Mouse (Mus musculus) CH12.LX (cell line): ENCODE results near the gene Tnfsf9. TPM values are rescaled to one million over a fixed set of nuclear protein-coding genes. Genes with fewer than 3 reads are reported as not detected.
A peak's percentile ranks its signal among the peaks of the same experiment; 100 is the strongest.

Source experiments
- DNase-seq: peaks from one replicate; pipeline ENCODE4 v3.0.0-alpha.2; 2013; ENCODE audit errors: extremely low read depth
- H3K27ac ChIP-seq: 2 replicates; pipeline ENCODE4 v1.5.1; 2012; ENCODE audit warnings: low read depth, mild to moderate bottlenecking, control low read depth, moderate library complexity; ENCODE audit not compliant: insufficient read depth
- H3K27me3 ChIP-seq: replicated peaks from 2 replicates; pipeline ENCODE3; 2012; ENCODE audit warnings: inconsistent platforms
- H3K36me3 ChIP-seq, 2 experiments: replicated peaks in 1 of 2; 2 replicates each; pipeline versions ENCODE3 to v1.6.1; 2012; ENCODE audit warnings: inconsistent platforms in 1 of 2, low read length in 1 of 2, mild to moderate bottlenecking in 1 of 2, mixed read lengths in 1 of 2, moderate library complexity in 1 of 2; ENCODE audit not compliant: control insufficient read depth in 1 of 2, insufficient read depth in 1 of 2
- H3K4me1 ChIP-seq, 2 experiments: 2 replicates each; pipeline ENCODE4 v1.6.1; 2012; ENCODE audit warnings: inconsistent platforms in 1 of 2, moderate library complexity in 1 of 2; ENCODE audit not compliant: insufficient read depth in 2 of 2, control insufficient read depth in 1 of 2
- H3K4me2 ChIP-seq: 2 replicates; pipeline ENCODE4 v1.6.1; 2012; ENCODE audit warnings: low read depth, mild to moderate bottlenecking, control low read depth; ENCODE audit not compliant: poor library complexity, insufficient read depth, severe bottlenecking
- H3K4me3 ChIP-seq, 3 experiments: fragments of 150-350 bp in 1 of 3; sonication (generic) in 1 of 3; replicated peaks in 1 of 3; 2 replicates each; pipeline versions ENCODE3 to v1.5.1; 2011 to 2012; ENCODE audit warnings: low read depth in 2 of 3, low read length in 2 of 3, mild to moderate bottlenecking in 2 of 3, moderate library complexity in 2 of 3, control low read depth in 1 of 3, improper control_type of control experiment in 1 of 3, inconsistent platforms in 1 of 3, mixed read lengths in 1 of 3; ENCODE audit not compliant: poor library complexity in 1 of 3
- H3K79me2 ChIP-seq: replicated peaks from 2 replicates; pipeline ENCODE4 v1.6.1; 2012; ENCODE audit warnings: mild to moderate bottlenecking, moderate library complexity; ENCODE audit not compliant: control insufficient read depth, poor library complexity, insufficient read depth, severe bottlenecking; ENCODE audit errors: extremely low read depth
- H3K9ac ChIP-seq: 2 replicates; pipeline ENCODE4 v1.6.1; 2012; ENCODE audit warnings: low read depth, mild to moderate bottlenecking, control low read depth, moderate library complexity; ENCODE audit not compliant: insufficient read depth
- H3K9me3 ChIP-seq: replicated peaks from 2 replicates; pipeline ENCODE3; 2012; ENCODE audit warnings: low read length, inconsistent platforms, mixed read lengths
- BHLHE40 ChIP-seq: IDR thresholded peaks from 2 replicates; pipeline ENCODE4 v1.6.1; 2011; ENCODE audit warnings: mild to moderate bottlenecking, low read depth, low read length, improper control_type of control experiment
- CHD1 ChIP-seq: IDR thresholded peaks from 2 replicates; pipeline ENCODE4 v1.6.1; 2012; ENCODE audit warnings: low read depth, low read length, improper control_type of control experiment, inconsistent platforms
- EP300 ChIP-seq: IDR thresholded peaks from 2 replicates; pipeline ENCODE4 v1.6.1; 2011; ENCODE audit warnings: low read length, improper control_type of control experiment
- ETS1 ChIP-seq: conservative IDR thresholded peaks from 2 replicates; pipeline ENCODE4 v1.6.1; 2012; ENCODE audit warnings: low read depth, mild to moderate bottlenecking, inconsistent platforms, low read length, improper control_type of control experiment, moderate library complexity
- GABPA ChIP-seq: IDR thresholded peaks from 2 replicates; pipeline ENCODE4 v1.6.1; 2012; ENCODE audit warnings: low read depth, low read length, improper control_type of control experiment, inconsistent platforms; ENCODE audit not compliant: insufficient replicate concordance
- IRF4 ChIP-seq: IDR thresholded peaks from 2 replicates; pipeline ENCODE4 v1.6.1; 2014; ENCODE audit warnings: low read depth, mild to moderate bottlenecking, inconsistent platforms, low read length, improper control_type of control experiment
- JUN ChIP-seq: IDR thresholded peaks from 2 replicates; pipeline ENCODE4 v1.6.1; 2011; ENCODE audit warnings: low read depth, mild to moderate bottlenecking, low read length, improper control_type of control experiment, moderate library complexity; ENCODE audit not compliant: insufficient read depth
- JUND ChIP-seq: conservative IDR thresholded peaks from 2 replicates; pipeline ENCODE4 v1.6.1; 2011; ENCODE audit warnings: low read depth, low read length, improper control_type of control experiment
- KAT2A ChIP-seq: IDR thresholded peaks from 2 replicates; pipeline ENCODE4 v1.6.1; 2012; ENCODE audit warnings: low read length, improper control_type of control experiment, inconsistent platforms; ENCODE audit not compliant: insufficient replicate concordance
- MAFK ChIP-seq: IDR thresholded peaks from 2 replicates; pipeline ENCODE4 v1.6.1; 2011; ENCODE audit warnings: low read length, improper control_type of control experiment; ENCODE audit not compliant: insufficient replicate concordance
- MAZ ChIP-seq: IDR thresholded peaks from 2 replicates; pipeline ENCODE4 v1.6.1; 2012; ENCODE audit warnings: low read depth, mild to moderate bottlenecking, inconsistent platforms, low read length, improper control_type of control experiment, moderate library complexity
- MEF2A ChIP-seq: IDR thresholded peaks from 2 replicates; pipeline ENCODE4 v1.6.1; 2014; ENCODE audit warnings: low read depth, mild to moderate bottlenecking, inconsistent platforms, low read length, improper control_type of control experiment, borderline replicate concordance
- MXI1 ChIP-seq: IDR thresholded peaks from 2 replicates; pipeline ENCODE4 v1.6.1; 2011; ENCODE audit warnings: mild to moderate bottlenecking, low read depth, low read length, improper control_type of control experiment
- PAX5 ChIP-seq: IDR thresholded peaks from 2 replicates; pipeline ENCODE4 v1.6.1; 2012; ENCODE audit warnings: low read length, inconsistent platforms, mixed read lengths
- POLR2A ChIP-seq: IDR thresholded peaks from 2 replicates; pipeline ENCODE4 v1.6.1; 2011; ENCODE audit warnings: low read depth, mild to moderate bottlenecking, improper control_type of control experiment, low read length
- RAD21 ChIP-seq: IDR thresholded peaks from 2 replicates; pipeline ENCODE4 v1.6.1; 2011; ENCODE audit warnings: low read depth, mild to moderate bottlenecking, low read length, improper control_type of control experiment, moderate library complexity
- SIN3A ChIP-seq: IDR thresholded peaks from 2 replicates; pipeline ENCODE4 v1.6.1; 2012; ENCODE audit warnings: low read length, improper control_type of control experiment, inconsistent platforms
- SMC3 ChIP-seq: IDR thresholded peaks from 2 replicates; pipeline ENCODE4 v1.6.1; 2011; ENCODE audit warnings: low read depth, low read length, improper control_type of control experiment
- TBP ChIP-seq: conservative IDR thresholded peaks from 2 replicates; pipeline ENCODE4 v1.6.1; 2011; ENCODE audit warnings: low read depth, low read length, improper control_type of control experiment
- TCF12 ChIP-seq: IDR thresholded peaks from 2 replicates; pipeline ENCODE4 v1.6.1; 2014; ENCODE audit warnings: low read depth, mild to moderate bottlenecking, inconsistent platforms, low read length, improper control_type of control experiment
- UBTF ChIP-seq: IDR thresholded peaks from 2 replicates; pipeline ENCODE4 v1.6.1; 2012; ENCODE audit warnings: low read depth, mild to moderate bottlenecking, inconsistent platforms, low read length, improper control_type of control experiment, moderate library complexity
- USF1 ChIP-seq: IDR thresholded peaks from 2 replicates; pipeline ENCODE4 v1.6.1; 2014; ENCODE audit warnings: low read depth, mild to moderate bottlenecking, inconsistent platforms, low read length, improper control_type of control experiment
- USF2 ChIP-seq: conservative IDR thresholded peaks from 2 replicates; pipeline ENCODE4 v1.6.1; 2011; ENCODE audit warnings: low read depth, low read length, improper control_type of control experiment
- ZC3H11A ChIP-seq: IDR thresholded peaks from 2 replicates; pipeline ENCODE4 v1.6.1; 2012; ENCODE audit warnings: low read depth, mild to moderate bottlenecking, inconsistent platforms, low read length, improper control_type of control experiment
- ZKSCAN1 ChIP-seq: IDR thresholded peaks from 2 replicates; pipeline ENCODE4 v1.6.1; 2012; ENCODE audit warnings: low read depth, inconsistent platforms, low read length, improper control_type of control experiment, borderline replicate concordance
- ZMIZ1 ChIP-seq: IDR thresholded peaks from 2 replicates; pipeline ENCODE4 v1.6.1; 2012; ENCODE audit warnings: low read depth, mild to moderate bottlenecking, inconsistent platforms, low read length, improper control_type of control experiment
- dilution Hi-C: fragments of 300-500 bp; cut with MboI; formaldehyde crosslinking; loops from 2 replicates; pipeline ENCODE4 v1.14.3; 2020; ENCODE audit warnings: low sequenced_read_pairs; ENCODE audit not compliant: extremely low pct_unique_long_range_greater_than_20kb, extremely low pct_ligation_motif_present
- in situ Hi-C: fragments of 300-500 bp; cut with MboI; formaldehyde crosslinking; loops from 3 replicates; pipeline ENCODE4 v1.14.3; 2019; ENCODE audit warnings: low sequenced_read_pairs, low pct_ligation_motif_present, low pct_unique_long_range_greater_than_20kb, mixed read lengths
- polyA plus RNA-seq: library from polyadenylated mRNA; unstranded; fragments of >175 nt; gene quantifications from 2 replicates; pipeline ENCODE4 v1.2.1, GENCODE M21; 2012; ENCODE audit warnings: low read depth; ENCODE audit not compliant: insufficient read length
- total RNA-seq, 2 experiments: library from RNA; depleted of rRNA; stranded (reverse); fragments of 300-350 nt in 1 of 2; fragments of >200 nt in 1 of 2; gene quantifications; 2 replicates each; pipeline ENCODE4 v1.2.3; 2012 to 2014

Tnfsf9 gene
- total and polyA plus RNA-seq, 3 experiments, result 123 to 321 (median 137) TPM

DNA sequence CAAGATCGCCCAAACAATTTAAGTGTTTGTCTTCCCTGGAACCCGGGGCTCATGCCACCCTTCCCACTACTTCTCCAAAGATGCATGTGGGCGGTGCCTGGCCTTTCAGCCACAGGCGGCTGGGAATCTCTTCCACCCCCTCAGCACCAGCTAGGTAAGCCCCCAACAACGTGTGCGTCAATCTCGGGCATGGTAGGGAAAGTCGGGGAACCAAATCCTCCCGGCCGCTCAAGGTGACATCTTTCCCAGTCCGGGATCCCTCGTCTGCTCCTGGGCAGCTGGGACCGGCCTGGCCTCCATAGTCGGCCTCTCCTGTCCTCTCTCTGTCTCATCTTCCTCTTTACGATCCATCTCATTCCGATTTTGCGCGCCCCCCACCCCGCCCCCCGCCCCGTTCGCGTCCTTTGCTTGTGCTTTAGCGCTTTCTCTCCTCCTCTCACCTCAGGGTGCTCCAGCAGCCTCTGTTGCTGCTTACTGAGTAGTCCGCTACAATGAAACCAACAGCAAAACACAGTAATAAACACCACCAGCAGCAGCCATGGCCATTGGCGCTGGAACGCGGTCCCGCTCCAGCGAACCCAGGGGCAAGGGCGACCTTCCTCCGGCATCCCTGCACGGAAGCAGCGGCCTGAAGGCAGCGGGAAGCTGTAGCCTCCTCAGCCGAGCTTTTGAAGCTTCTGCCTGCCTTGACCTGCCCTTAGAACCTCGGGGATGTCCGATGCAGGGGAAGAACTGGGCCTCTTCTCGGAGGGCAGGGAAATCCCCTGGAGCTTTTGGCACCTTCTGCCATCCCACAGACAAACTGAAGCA is 44.1 kb downstream of the Tnfsf9 start, which contains the start of gene Cd70 (continued):
- 0 out of 2 replicates have a peak, but pooled peaks have one; percentile 63 for TF ChIP-seq KAT2A
- peak; percentile 96 for TF ChIP-seq POLR2A
- peak; percentile 18; the same call in 1 of the 2 replicates for TF ChIP-seq MXI1
- TF ChIP-seq ETS1, result peak; percentile 76; the same call in 1 of the 2 replicates
- no peak for TF ChIP-seq JUN
- TF ChIP-seq JUND, result no peak
- no peak for TF ChIP-seq USF1

DNA sequence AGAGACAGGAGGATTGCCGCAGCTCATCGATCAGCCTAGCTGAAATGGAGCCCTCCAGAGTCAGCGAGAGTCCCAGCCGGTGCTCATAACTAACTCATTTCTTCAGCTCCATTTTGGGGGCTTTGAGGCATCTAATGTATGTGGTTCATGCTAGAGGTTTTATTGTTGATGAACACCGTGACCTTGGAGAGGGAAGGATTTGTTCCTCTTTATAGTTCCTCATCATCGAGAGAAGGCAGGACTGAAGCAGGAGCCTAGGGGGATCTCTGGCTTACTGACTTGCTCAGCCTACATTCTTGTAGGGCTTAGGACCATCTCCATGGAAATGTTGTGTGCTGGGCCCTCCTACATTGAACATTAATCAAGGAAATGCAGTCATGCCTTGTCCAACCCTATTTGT is 47.9 kb downstream of the Tnfsf9 start:
- Histone ChIP-seq H3K27ac (no peak overlapping the region), H3K9ac (no peak overlapping the region), H3K4me1 (peaks cover 24 to 33% of the 10 kb centered on the region in 2 experiments), H3K27me3 (no peaks in the 10 kb centered on the region), H3K9me3 (peaks cover 19% of the 10 kb centered on the region), H3K36me3 (peaks cover 3 to 11% of the 10 kb centered on the region in 2 experiments), H3K4me2 (no peak overlapping the region), H3K79me2 (peaks cover 14% of the 10 kb centered on the region), H3K4me3 (no peak overlapping the region)
- no peak for TF ChIP-seq GABPA
- TF ChIP-seq UBTF, result no peak
- TF ChIP-seq MAFK, result no peak
- TF ChIP-seq MAZ, result no peak
- TF ChIP-seq POLR2A, result no peak
- no peak for TF ChIP-seq PAX5
- in situ Hi-C loops, result loop anchor here (5.0 kb wide), 1 partner anchor 41 kb away; no protein-coding TSS in a partner anchor
- dilution Hi-C loops, result no loop called here
- no peak for DNase-seq

GRCm38 (mm10) chr17:57153787-57154186 is 48.7 kb downstream of the Tnfsf9 start:
- Histone ChIP-seq H3K27ac (peak overlapping the region; percentile 10; the same call in 1 of the 2 replicates), H3K9ac (no peak overlapping the region), H3K27me3 (no peaks in the 10 kb centered on the region), H3K9me3 (peaks cover 19% of the 10 kb centered on the region), H3K4me1 (peaks cover 24 to 33% of the 10 kb centered on the region in 2 experiments), H3K4me2 (peak overlapping the region; percentile 6; the same call in 1 of the 2 replicates), H3K36me3 (peaks cover 0 to 4% of the 10 kb centered on the region in 2 experiments), H3K79me2 (peaks cover 6% of the 10 kb centered on the region), H3K4me3 (no peak overlapping the region)
- TF ChIP-seq SMC3, result no peak
- TF ChIP-seq MEF2A, result 0 out of 2 replicates have a peak, but pooled peaks have one; percentile 10
- no peak for TF ChIP-seq JUND
- TF ChIP-seq EP300, result peak; percentile 20; the same call in 1 of the 2 replicates
- TF ChIP-seq ZKSCAN1, result no peak
- TF ChIP-seq CHD1, result peak; percentile 57; the same call in 1 of the 2 replicates
- TF ChIP-seq USF2, result no peak
- peak; percentile 33; the same call in 1 of the 2 replicates for TF ChIP-seq MXI1
- TF ChIP-seq RAD21, result no peak
- TF ChIP-seq GABPA, result no peak
- TF ChIP-seq ZMIZ1, result peak; percentile 64; the same call in 1 of the 2 replicates
- peak; percentile 83 for TF ChIP-seq MAZ
- TF ChIP-seq ETS1, result no peak; the same call in 1 of the 2 replicates
- TF ChIP-seq ZC3H11A, result no peak
- TF ChIP-seq TBP, result no peak
- no peak for TF ChIP-seq TCF12
- no peak for TF ChIP-seq JUN
- peak; percentile 32; the same call in 1 of the 2 replicates for TF ChIP-seq SIN3A
- TF ChIP-seq IRF4, result peak; percentile 20; the same call in 1 of the 2 replicates
- TF ChIP-seq BHLHE40, result peak; percentile 21; the same call in 1 of the 2 replicates
- dilution Hi-C loops (no loop called here), in situ Hi-C loops (loop anchor here (5.0 kb wide), 1 partner anchor 41 kb away; no protein-coding TSS in a partner anchor)
- DNase-seq, result no peak
